Mouse (Mus musculus) bone marrow macrophage, adult 2 months (primary cell): Measurements from ENCODE around the gene Zfp648. TPM values are rescaled to one million over a fixed set of nuclear protein-coding genes. Genes with fewer than 3 reads are reported as not detected.

Source experiments
- H3K27ac ChIP-seq: 2 replicates; pipeline ENCODE4 v1.5.1; 2012; ENCODE audit warnings: low read depth, low read length; ENCODE audit not compliant: insufficient read depth
- H3K4me1 ChIP-seq: 2 replicates; pipeline ENCODE4 v1.6.1; 2012; ENCODE audit warnings: low read length; ENCODE audit not compliant: control insufficient read depth, insufficient read depth
- H3K4me3 ChIP-seq: 2 replicates; pipeline ENCODE4 v1.5.1; 2012; ENCODE audit warnings: mild to moderate bottlenecking, low read length, moderate library complexity; ENCODE audit not compliant: insufficient read depth
- CTCF ChIP-seq: IDR thresholded peaks from 2 replicates; pipeline ENCODE4 v1.5.1; 2012; ENCODE audit warnings: low read depth, mild to moderate bottlenecking, low read length, moderate library complexity
- POLR2A ChIP-seq: IDR thresholded peaks from 2 replicates; pipeline ENCODE4 v1.6.1; 2012; ENCODE audit warnings: mild to moderate bottlenecking, low read depth, low read length, borderline replicate concordance
- polyA plus RNA-seq: library from polyadenylated mRNA; stranded (reverse); fragments of >200 nt; gene quantifications from 2 replicates; pipeline ENCODE4 v1.2.4, GENCODE M21; 2012; ENCODE audit not compliant: missing spikeins, insufficient read depth, insufficient read length

Gene Zfp648
- polyA plus RNA-seq: not detected in 2 replicates

DNA sequence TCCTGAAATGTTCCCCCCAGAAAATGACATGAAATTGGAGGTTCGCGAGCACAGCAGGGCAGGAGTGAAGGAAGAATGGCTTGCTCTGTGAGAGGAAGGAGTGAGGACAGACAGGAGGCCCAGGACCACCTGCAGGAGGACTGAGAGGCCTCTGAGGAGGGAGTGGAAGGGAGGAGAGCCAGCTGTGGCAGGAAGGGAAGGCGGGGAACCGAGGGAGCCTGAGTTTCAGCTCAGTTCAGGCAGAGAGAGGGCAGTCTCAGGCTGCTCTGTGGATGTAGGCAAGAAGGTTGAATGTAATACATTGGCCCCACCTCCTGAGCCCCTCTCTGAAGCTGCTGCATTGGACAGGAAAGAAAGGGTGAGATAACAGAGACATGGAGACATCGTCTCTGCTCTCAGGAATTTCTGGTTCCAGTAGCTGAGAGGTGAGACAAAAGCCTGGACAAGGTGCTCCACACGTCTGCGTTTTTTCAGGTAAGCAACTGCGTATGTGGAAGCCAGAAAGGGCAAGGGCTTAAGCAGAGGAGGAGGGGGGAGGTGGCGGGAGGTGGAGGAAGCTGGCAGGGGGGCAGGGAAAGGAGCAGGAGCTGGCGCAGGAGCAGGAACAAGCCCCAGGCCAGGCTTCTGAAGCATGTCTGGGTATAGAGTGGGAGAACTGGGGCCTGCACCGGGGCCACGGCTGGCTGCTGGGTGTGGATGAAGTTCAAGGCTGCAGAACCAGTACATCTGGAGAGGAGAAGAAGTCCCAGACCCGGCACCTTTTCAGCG is at the start of gene Zfp648:
Gene Zfp648, plus strand, starts transcription at position 233 of the 768 bp plus-strand sequence.
- TF ChIP-seq POLR2A (no peak), CTCF (no peak)
- no peaks in the 10 kb centered on the region for H3K4me1 ChIP-seq
- H3K27ac ChIP-seq: no peak within 1 kb of the TSS
- no peak within 1 kb of the TSS for H3K4me3 ChIP-seq

DNA sequence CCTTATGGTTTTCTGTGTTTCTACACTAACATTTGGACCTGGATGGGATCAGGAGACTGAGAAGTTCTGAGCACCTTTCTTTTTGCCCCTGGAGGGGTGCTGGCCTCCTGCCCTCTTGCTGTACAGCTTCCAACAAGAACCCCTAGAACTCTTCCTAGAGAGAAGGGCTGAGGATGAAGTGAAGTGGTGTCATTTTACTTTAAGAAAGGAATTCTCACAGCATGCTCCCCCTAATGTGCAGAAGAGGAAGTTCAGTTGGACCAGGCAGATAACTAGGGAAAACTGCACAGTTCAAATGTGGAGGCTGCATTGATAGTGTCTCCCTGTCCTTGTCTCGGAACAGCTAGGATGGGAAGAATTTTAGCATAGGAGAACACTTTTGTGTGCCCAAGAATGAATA is 48.4 kb upstream of the Zfp648 start:
- Histone ChIP-seq H3K4me1 (no peaks in the 10 kb centered on the region), H3K27ac (no peak overlapping the region), H3K4me3 (no peak overlapping the region)
- no peak for TF ChIP-seq CTCF
- no peak for TF ChIP-seq POLR2A

DNA sequence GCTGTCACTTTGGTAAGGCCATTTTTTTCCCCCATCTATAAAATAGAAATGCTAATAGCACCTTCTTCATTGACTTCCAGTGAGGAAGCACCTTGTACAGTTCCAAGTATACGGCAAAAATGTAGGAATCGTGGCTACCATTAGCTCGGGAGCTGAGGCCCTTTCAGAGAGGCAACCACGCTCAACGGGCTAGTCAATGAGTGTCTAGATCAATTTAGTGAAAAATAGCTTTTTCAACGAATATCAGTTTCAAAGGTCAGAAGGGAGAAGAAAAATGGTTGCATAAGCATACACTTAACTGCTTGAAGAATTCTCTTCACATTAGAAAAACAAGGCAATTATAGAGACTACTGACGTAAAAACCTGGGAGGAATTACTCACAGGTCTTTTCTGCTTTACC is 47.2 kb upstream of the Zfp648 start:
- no peak for TF ChIP-seq CTCF
- TF ChIP-seq POLR2A: no peak
- no peaks in the 10 kb centered on the region for H3K4me1 ChIP-seq
- no peak overlapping the region for H3K27ac ChIP-seq
- H3K4me3 ChIP-seq: no peak overlapping the region

DNA sequence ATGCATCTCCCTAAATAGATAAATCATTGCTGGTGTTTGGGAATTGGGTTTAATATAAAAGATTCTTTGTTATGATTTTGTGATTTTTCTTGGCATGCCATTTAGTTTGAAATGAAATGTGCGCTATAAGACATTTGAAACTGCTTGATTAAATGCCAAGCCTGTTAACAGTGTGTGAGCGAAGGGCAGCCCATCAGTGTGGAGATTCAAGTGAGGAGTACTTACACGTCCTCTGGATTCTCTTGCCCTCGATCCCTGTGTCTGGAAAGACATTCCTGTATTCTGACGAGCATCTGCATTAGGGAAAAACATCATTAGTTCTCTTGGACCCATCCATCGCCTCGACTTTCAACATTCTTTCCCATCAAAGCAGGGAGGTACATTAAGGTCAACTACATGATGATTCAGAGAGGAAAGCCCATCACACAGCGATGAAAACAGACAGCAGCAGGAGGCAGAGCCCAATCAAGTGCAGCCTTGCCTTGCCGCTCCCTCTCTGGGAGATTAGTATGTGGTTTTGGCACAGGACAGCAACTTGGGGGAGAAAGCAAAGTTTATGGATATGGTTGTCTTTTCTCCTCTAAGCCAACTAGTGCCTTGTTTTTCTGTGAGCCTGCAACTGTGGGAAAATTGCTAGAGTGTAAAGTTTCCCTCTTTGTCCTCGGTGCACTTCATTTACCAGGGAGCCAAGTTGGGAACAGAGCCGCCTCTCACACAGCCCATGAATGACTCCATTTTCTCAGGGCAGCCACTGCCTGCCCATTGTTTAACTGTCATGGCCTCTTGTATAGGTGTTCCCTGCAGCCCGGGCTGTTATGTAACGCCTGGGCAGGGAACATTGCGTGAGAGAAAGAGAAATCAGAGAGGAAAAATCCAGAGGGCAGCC is 44.6 kb upstream of the Zfp648 start:
- Histone ChIP-seq H3K4me3 (no peak overlapping the region), H3K4me1 (no peaks in the 10 kb centered on the region), H3K27ac (no peak overlapping the region)
- TF ChIP-seq POLR2A (no peak), CTCF (no peak)

DNA sequence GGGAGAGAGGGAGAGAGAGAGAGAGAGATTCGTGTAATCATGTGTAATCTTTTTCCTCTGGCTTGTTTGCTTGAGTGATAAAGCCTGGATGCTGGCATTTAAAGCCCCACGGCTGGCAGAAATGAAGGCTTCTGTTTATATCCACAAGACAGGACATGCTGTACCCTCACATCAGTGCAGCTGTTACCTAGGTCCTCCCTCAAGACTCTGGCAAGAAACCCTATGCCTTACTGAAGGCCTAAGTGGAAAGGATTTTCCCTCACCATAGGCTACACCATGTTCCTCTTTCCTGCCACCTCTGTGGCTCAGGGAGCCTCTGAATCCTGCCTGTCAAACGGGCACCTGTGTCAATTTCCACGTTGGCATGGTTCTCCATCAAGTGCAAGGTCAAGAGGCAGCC is 43.9 kb upstream of the Zfp648 start:
- no peak overlapping the region for H3K4me3 ChIP-seq
- H3K4me1 ChIP-seq: no peaks in the 10 kb centered on the region
- H3K27ac ChIP-seq: no peak overlapping the region
- TF ChIP-seq POLR2A: no peak
- no peak for TF ChIP-seq CTCF

DNA sequence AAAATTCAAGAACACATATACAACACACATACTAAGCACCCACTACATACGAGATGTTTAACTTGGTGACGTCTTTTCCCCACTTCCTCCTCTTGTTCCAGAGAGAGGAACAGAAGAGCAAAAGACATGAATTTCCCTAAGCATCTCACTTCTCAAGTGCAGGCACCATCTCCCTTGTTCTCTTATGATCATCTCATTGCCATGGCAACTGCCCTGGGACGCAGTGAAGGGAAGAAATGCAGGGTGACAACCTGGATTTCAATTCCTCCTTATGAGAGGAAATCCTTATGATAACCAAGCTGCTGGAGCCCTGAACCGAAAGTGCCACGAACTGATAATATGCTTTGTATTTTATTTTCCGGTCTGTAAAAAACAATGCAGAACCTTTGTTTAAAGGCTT is 33.3 kb upstream of the Zfp648 start:
- no peak for TF ChIP-seq CTCF
- TF ChIP-seq POLR2A: no peak
- Histone ChIP-seq H3K4me3 (no peak overlapping the region), H3K27ac (no peak overlapping the region), H3K4me1 (no peaks in the 10 kb centered on the region)

DNA sequence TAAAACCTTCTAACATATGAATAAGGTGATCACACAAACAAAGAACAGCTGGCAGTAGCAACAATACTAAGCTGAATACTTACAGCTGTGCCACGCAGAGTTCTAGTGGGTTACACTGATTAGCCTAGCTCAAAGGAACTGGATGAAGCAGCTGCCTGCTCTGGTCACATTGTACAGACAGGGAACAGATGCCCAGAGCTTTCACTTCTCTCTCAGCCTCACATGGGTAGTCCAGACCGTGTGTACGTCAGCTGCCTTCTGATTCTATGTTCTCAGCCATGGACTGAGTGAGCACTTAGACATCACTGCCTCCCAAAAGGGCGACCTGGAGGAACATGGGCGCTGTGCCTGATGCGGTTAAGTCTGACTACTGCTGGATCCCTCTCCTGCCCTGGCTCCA is 25.7 kb upstream of the Zfp648 start:
- Histone ChIP-seq H3K4me3 (no peak overlapping the region), H3K27ac (no peak overlapping the region), H3K4me1 (peaks cover 3% of the 10 kb centered on the region)
- TF ChIP-seq CTCF: no peak
- TF ChIP-seq POLR2A: no peak

DNA sequence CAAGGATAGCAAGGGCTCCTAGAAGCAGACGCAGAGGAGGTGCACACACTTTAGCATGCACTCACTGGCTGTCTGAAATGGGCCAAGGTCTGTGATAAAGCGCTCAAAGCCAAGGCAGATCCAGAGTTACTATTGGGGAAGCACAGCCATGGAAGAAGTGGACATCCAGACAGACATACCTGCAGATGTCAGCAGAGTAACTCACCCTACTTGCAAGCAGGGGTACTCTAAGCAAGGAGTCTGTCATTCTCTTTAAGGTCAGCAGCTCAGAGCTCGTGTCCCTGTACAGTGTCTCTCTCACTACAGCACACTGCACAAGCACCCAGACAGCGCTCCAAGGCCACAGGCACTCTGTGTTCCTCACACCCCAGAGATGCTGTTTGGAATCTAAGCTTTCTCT is 23.2 kb upstream of the Zfp648 start:
- H3K4me1 ChIP-seq: peaks cover 3% of the 10 kb centered on the region
- TF ChIP-seq POLR2A (no peak), CTCF (no peak)
- no peak overlapping the region for H3K4me3 ChIP-seq
- H3K27ac ChIP-seq: no peak overlapping the region

DNA sequence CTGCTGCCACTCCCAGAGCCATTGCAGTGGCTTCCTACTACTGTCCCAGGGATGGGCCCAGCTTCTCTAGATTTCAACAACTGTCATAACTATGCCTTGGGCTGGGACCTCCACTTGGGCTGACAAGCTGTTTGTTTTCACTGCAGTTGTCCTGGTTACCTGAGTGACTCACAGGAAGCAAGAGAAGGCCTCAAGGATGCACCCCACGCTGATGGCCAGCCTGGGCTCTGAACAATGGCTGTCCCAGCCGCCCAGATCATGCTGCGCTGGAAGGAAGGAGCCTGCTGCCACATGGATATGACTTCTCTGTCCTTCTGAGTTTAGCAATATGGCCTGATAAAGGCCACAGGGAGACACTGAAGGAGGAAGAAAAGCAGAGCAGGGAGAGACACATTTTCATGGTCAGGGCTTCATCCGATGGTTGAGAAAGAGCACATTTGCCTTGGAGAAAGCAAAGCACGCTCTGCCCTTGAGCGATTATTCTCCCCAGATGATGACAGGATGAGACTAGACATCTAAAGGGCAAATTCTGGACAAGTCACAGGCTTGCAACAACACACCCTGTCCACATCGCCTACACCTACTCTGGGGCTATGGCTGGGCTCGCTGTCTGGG is 22.3 kb upstream of the Zfp648 start:
- TF ChIP-seq CTCF: no peak
- Histone ChIP-seq H3K4me3 (no peak overlapping the region), H3K4me1 (peaks cover 3% of the 10 kb centered on the region), H3K27ac (no peak overlapping the region)
